Mouse (Mus musculus) cerebellum, adult (tissue): ENCODE results near the gene Nr5a1.

ENCODE experiments used
- ATAC-seq: cut with Nextera tagmentation; 2 replicates; pipeline ENCODE4 v1.9.2; 2017; ENCODE audit warnings: mild to moderate bottlenecking, moderate library complexity, mixed read lengths; ENCODE audit not compliant: insufficient number of reproducible peaks, low FRiP score, low TSS enrichment

The Nr5a1 gene

DNA sequence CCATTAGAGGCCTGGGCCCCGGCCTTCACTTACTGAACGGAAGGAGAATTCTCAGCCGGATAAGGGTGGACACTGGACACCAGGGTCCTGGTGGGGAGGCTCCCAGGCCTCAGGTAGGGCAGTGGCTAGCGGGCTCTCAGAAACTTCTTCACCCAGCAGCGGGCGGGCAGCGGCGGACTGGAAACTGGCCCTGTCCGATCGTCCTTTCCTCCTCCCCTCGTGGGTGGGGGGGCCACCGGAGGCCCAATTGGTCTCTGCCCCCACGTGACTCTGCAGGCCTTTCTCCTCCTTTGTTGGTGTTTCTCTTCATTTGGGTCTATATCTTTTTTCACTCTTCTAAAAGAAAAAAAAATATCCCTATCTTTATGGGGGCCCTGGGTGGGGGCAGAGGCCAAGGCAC lies at the start of gene Nr5a1:
Gene Nr5a1, minus strand, starts transcription at position 219 of the 400 bp plus-strand sequence.
- no peak for ATAC-seq

DNA sequence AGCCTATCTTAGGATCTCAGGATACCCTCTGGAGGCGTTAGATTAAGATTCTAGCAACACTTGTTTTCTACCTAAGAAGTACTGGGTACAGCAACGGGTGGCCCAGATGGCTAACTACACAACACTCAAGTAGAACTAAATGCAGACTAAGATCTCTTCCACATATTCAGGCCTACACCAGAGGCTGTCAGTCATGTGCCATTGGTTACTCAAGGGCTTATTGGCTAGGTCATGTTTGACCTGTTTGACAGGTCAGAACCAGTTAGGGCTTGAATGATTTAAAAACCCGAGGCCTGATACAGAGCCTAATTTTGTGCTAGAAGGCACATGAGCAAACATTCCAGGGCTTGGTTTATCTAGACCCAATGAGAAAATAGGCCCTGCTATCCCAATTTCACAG lies 25.5 kb upstream of the Nr5a1 start:
- ATAC-seq = no peak

DNA sequence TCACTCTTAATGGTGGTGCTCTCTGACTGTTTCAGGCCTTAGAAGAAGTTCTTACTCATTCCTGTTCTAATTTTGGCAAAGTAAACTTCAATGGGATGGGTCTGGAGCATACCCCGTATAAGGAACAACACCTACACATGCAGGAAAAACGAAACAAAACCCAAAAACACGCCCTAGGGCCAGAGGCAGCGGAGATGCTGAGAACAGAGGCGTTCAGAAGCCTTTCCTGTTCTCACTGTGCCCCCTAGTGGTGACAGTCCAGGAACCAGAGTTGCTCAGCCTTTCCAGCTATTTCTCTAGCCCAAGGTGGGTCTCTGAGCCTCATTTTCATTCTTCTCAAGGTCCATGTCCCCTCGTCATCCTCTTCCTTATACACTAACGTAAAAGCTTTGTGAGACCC lies 25.1 kb upstream of the Nr5a1 start:
- ATAC-seq = peak; percentile 67; the same call in 1 of the 2 replicates

DNA sequence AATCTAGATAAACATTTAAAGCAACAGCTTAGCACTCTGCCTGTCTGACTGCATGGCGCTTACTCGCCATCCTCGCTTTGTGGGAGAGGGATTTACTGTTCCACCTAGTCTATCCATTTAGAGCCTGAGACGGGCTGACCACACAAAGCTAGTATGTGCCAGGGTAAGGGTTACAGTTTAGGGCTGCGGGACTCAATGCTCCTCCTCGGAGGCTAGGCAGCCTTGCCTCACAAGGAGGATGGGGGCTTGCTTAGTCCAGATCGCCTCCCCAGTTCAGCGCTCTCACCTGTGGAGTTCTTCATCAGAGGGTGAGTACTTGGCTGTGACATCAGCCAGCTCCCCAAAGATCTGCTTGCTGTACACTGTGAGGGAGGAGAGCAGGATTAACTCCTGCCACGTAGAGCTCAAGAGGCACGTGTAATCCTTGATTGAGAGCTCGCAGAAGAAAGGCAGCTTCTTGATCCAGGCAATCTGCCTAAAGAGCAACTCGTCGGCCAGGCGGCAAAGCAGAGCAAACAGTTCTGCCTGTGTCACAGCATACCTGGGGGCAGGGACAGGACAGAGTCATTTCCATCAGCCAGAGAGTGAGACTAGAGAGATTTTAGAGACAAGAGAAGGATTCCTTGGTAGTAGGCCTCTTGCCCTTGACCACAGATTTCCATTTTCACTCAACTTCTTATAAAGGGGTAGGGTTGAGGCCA lies 24.4 kb upstream of the Nr5a1 start:
- ATAC-seq = no peak

DNA sequence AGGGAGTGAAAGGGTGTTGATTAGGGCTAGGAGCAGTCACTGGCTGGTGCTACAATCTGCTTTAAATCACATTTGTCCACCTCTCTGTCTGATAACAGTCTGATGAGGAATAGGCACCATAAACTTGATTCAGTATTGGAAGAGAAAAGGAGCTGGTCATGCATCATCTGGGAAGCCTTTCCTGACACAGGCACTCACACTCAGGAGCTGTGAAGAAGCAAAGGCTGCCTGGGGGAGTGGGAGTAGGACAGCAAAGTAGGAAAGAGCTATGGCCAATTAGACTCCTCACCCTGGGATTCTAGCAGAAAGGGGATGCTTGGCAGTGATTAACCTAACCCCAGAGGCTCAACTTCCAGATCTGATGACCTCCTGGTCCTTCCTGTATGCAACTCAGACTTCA lies 21.4 kb upstream of the Nr5a1 start:
- no peak for ATAC-seq

DNA sequence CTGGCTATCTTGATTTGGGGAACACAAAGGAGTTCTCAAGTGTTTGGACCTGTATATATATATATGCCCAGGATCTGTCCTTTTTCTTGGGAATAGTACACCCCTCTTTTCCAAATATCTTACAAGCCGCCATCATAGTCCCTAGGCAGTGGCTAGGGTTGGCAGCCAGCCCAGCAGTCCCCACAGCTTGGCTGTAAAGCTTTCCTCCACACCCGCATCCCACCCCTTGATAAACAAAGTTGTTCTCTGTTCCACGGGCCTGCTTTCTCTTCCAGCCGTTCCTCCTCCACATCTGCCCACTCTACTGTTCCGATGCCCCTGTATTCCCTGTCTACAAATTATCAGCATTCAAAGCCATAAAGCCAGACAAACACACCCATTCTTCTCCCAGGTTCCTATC lies 20.4 kb upstream of the Nr5a1 start:
- no peak for ATAC-seq

DNA sequence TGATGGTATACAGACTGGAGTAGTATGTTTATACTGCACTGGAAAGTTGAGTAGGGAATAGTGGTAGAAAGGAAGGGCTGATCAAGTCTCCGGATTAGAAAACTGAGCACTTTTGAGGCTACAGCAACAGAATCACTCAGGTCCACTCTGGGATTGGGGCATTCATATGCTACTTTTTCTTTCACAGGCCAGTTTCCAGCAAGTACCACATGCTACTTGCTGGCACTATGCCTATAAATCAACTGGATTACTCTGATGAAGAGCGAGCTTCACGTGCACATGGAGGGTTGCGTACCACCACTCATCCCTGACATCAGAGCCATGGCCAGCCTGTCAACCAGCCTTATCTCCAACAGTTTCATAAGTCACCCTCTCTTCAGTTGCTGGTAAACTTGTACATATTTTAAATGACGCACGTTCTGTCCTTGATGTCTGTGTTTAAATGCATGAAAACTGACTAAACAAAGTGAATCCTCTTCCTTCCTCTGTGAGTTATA lies 16.0 kb upstream of the Nr5a1 start:
- ATAC-seq = no peak

DNA sequence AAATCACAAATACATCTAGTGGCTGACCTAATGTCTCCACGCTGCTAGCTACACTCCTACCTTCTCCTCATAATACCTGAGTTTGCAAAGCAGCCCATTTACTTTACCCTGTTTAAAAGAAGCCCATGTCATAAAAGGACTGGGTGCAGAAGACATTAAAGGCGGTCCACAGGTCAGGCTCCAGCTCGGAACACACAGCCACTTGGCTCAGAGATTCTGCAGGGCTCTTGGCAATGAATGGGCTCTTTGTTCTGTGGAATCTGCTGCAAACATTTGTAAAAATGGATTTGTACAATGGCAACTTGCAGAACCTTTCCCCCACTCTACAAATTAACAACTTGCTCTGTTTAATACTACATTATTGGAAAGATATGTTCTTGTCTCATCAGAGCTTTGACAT lies 11.1 kb upstream of the Nr5a1 start:
- no peak for ATAC-seq

DNA sequence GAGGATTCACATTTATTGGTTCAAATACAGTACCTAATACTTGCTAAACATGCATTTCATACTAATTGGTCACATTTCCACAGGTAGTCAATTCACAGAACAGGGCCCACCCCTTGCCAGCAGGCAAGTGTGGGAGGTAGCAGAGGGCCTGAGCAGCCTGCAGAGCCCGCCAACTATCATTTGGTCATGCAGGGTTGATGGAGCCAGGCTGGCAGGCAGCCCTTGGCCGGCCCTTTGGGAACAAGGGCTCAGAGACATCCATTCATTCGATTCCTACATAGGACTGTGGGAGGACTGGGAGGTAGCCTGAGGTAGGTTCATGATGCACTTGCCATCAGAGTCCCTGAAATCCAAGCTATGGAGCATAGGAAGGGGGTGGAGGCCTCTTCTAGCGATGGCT lies 9.0 kb upstream of the Nr5a1 start:
- ATAC-seq = 0 out of 2 replicates have a peak, but pooled peaks have one; percentile 28

DNA sequence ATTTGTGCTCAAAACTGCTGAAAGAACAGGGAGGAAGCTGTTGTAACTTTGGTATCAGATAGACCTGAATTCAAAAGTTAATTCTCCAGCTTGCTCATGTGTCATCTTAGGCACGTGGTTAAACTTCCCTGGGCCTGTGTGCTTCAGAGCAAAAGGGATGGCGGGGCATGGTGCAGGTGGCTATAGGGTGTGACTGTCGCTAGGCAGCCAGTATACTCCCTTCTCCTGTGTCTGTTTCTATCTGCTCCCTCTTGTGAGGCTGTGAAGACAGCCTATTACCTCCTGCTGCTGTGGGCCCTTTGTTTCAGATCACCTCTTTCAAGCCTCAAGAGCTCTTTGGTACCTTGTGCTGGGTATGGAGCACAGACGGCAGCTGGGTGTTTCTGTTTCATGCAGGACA lies 7.7 kb upstream of the Nr5a1 start:
- no peak for ATAC-seq

DNA sequence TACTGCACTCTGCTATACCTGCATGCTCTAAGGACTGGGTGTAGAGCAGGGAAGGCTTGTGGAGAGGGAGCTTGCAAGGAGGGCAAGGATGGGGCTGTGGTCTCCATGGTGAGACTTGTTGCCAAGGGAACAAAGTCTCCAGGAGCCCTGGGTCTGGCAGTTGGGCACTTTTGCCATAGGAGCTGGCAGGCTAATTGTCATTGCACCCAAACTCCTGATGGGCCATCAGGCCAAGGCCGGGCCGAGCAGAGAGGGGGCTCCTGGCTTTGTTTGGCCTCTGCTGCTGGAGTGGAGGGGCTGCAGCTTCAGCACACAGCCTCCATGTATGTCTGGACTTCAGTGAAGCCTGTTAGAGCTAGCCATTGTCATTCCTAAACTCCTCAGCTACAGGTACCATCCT lies 6.3 kb upstream of the Nr5a1 start:
- ATAC-seq = no peak

DNA sequence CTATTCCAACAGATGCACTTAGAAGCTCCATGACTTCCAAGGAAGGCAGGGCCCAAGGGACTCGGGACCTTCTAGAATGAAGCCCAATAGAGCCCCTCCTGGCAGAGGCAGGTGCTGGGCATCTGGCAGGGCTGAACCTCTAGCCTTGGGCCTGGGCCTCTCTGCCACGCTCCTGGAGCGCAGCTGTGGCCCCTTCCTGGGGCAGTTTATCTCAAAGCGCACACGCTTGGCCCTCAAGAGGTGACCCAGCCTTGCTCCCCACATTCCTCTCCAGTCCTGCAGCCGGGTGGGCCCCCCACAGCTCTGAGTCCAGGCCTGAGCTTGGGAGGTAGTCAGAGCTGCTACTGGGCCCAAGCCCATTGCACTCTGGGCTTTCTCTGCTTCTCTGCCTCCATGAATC lies 5.0 kb upstream of the Nr5a1 start:
- no peak for ATAC-seq

DNA sequence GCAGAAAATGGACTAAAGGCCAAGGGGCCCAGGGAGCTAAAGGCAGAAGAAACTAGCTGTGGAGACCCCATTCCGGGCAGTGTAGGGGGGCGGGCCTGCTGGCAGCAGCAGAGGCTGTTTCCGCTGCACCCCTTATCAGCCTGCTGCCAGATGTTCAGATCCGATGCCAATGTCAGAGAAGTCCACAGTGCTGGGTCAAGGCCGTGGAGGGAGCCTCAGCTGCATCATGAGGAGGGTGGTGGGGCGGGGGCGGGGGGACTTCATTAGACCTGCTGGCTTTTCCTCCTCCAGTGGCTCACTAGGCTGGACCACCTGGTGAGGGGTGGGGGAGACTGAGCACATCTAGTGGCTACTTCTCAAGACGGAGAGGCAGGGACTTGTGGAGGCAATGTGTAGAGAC lies 4.3 kb upstream of the Nr5a1 start:
- no peak for ATAC-seq

DNA sequence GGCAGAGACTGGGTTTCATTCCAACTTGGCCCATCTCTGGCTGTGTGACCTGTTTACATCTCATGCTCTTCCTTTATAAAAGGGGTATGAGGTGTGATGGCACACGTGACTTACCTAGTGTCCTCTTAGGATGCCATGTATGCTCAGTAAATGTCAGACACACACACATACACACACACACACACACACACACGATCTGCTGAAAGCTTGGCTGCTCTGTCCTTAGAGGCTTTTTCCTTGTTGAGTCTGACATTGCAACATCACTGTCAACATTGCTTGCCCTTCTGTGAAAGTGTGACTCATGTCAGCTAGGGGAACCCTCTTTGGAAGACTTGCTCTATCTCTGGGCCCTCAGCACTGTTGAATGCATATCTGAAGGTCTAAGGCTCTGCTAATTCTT lies 3.1 kb upstream of the Nr5a1 start:
- no peak for ATAC-seq

DNA sequence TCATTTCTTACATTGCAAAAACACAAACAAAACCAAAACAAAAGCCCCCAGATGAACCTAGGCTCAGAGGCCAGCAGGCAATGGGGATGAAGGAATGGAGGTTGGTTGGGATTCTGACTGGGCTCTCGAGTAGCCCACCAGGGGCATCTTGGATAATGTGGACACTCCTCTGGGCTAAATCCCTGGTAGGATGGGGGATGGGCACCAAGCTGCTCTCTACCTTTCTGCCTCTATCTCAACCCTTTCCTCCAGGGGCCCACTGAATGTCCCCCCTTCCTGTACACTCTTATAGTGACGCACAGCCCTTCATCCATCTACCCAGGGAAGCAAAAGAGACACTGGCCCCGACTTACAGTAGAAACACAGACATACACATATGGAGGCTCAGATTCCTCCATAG lies 746 bp downstream of the Nr5a1 start:
- no peak for ATAC-seq

DNA sequence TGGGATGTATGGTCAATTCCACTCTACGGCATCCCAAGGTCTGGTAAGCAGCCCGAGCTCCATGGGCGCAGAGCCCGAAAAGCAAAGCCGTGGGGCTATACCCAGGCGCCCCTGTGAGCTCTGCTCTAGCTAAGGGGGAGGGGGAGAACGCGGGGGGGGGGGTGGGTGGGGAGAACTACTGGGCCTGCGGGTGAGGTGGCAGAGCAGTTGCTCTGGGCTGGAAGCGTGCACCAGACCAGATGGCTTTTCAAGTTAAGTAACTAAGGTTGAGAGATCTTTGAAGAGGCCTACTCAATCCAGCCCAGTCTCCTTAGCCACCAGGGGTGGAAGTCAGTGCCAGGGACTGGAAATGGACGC lies 1.6 kb downstream of the Nr5a1 start:
- no peak for ATAC-seq

DNA sequence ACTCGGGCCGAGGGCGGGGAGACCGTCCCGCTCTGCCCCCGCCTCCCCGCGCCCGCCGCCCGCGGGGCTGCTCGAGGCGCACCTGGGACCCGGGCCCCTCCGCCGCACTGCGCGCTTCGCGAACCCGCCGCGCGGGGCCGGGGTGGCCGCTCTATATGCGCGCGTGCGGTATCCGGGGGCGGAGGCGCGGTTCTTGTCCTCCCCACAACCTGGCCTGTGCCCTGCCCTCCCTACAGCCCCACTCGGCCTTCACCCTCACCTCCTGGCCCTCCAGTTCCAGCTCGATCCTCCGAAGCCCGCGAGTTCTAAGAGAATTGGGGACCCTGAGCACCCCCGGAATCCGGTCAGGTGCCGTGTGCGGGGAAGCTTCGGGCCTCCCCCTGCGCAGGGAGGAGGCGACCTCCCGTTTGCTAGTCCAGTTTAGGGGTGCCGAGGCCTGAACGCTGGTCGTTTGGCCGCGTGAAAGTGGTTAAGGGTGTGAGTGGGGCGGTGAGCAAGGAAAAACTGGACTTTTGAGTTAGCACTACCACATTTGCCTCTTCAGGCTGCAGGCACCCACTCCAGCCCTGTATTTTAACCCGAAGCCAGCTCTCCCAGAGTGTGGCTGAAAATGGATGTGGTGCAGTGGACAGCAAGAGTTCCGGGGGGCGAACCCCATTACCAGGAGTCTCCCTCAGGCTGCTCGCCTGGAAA lies 2.1 kb downstream of the Nr5a1 start:
- ATAC-seq = no peak

DNA sequence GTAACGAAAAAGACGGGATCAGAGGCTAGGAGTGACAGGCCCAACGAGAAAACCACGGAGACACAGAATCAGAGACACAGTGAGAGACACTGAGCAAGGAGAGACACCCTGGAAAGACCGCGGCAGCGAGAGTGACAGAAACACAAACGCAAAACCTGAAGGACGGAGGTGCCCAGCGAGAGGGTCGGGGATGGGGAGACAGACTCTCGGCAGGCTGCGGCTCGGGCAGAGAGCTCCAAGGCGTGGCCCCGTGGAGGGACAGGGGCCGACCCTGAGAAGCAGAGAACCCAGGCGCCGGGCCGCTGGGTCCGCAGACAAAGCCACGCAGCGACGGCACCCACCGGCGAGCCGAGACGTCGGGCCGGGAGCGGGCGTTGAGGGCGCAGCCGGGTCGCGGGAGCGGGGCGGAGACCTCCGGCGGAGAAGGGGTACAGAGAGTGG lies 2.9 kb downstream of the Nr5a1 start:
- no peak for ATAC-seq

DNA sequence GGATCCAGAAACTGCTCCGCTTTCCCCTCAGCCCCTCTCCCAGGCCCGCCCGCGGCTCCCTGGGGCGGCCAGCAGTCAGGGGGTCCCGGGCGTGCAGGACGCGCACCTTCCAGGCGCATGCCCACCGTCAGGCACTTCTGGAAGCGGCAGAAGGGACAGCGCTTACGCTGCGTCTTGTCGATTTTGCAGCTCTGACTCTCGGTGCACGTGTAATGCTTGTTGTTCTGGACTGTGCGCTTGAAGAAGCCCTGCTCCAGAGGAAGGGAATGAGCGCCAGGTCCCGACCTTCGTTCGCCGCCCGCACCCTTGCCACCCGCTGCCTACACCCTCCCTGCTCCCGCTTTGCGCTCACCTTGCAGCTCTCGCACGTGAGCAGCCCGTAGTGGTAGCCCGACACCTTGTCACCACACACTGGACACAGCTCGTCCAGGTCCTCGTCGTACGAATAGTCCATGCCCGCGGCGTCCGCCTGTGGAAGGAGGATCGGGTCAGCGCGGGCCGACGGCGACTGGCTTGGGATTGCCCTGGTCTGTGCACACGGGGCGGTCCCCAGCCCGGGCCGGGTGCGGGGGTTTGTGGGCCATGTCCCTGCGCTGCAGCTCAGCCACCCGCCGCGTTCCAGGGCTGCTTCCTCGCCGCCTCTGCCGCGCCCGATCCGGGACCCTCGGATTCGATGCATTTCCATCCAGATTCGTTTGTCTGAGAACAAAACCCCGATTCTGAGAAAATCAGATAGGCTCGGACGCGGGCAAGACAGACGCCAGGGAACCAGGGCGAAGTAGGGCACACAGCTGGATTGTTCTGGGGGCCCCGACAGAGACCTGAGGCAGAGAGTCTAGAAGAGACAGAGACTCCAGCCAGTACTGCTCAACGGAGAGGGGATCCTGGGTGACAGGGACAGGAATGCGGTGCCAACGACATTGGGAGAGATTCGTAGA lies 3.8 kb downstream of the Nr5a1 start:
- no peak for ATAC-seq

DNA sequence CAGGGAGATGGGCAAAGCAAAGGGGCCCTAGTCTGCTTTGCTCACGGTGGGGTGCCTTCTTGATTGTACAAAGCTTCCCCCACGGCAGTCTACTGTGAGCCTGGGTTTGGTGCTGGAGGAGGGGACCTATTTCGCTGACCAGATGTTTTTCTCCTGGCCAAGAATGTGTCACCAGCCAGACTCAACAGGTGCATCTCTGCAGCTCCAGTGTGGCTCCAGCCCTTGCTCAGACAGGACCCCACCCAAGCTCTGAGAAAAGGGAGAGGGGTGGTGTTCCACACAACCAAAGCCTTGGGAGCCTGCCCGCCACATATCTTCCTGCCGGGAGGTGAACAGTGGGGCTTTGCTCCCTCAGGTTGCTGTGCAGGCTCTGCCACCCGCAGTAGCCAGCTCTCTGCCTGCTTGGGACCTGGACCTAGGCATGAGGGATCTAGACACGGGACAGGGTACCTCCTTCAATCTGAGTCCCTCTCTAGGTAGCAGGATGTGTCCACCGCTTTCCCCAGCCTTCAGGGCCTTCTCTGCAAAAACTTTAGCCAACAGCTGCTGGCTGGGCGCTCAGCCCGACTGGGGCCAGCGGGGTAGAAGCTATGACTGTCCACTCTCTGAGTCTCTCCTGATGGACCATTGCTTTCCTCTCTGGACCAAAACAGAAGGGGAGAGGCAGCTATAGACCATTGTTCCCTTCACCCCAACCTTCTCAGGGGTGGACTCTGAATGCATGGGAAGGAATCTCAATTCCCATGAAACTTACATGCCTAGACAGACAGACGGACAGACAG lies 5.2 kb downstream of the Nr5a1 start:
- ATAC-seq = no peak
